Mouse (Mus musculus): ENCODE results near the gene Bank1. TPM values are rescaled to one million over a fixed set of nuclear protein-coding genes. Genes with fewer than 3 reads are reported as not detected.
"Not testable (repeated sequence)": the region's sequence is repeated elsewhere in the genome, so short reads cannot be mapped to it uniquely, and the experiment has no call there.

Gene Bank1
- total RNA-seq (2021): under 1 TPM; 0.13 to 0.22 TPM
- long read RNA-seq, experiment 1: 0 reads
- long read RNA-seq, experiment 2: 0 reads

DNA sequence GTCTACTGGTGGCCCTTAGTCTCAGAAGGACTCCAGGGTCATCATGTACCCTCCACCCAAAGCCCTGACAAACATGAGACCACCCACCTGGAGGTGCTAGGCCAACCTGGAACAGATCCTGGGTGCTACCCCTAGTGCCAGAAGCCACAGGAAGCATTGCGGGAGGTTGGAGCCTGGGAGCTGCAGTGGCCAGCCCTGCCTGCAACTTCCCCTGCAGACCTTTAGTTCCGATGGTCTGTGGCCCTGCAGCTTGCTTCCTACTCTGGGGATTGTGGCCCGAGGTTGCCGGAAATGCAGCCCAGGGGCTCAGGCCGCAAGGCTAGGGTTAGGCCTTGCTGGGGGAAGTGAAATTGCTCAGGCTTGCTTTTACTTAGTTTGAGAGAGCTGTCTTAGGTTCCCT is at the start of gene Bank1:
Bank1 (minus strand) TSS at position 284 of the 400 bp plus-strand sequence.
- intact Hi-C loops (cut with DNase I): no loop called here
- peak in 1 of 2 experiments; percentile 4 for DNase-seq

DNA sequence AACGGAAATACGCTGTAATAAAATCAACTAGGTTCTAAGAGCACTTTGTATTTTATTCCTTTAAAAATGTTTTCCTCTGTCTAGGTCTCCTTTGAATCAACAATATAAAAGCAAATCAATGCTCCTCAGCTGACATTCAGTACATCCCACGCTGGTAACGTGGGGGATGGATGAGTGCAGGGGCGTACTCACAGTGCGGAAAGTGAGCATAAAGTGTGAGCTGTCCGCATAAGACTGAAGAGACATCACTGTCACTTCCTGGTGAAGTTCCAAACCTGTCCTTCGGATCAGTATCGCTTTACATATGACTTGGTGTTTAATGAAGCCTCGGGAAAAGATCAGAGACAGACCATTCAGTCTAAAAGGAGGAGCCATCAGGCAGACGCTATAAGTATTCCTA is 44.0 kb upstream of the Bank1 start:
- DNase-seq: no peak
- intact Hi-C loops (cut with DNase I): no loop called here

GRCm38 (mm10) chr3:136369466-136369865 is 43.6 kb upstream of the Bank1 start:
- no peak for DNase-seq
- intact Hi-C loops (cut with DNase I): no loop called here

- no peak for DNase-seq
- intact Hi-C loops (cut with DNase I): no loop called here
Measured at GRCm38 (mm10) chr3:136368505-136368999, 42.7 kb upstream of the Bank1 start.

DNA sequence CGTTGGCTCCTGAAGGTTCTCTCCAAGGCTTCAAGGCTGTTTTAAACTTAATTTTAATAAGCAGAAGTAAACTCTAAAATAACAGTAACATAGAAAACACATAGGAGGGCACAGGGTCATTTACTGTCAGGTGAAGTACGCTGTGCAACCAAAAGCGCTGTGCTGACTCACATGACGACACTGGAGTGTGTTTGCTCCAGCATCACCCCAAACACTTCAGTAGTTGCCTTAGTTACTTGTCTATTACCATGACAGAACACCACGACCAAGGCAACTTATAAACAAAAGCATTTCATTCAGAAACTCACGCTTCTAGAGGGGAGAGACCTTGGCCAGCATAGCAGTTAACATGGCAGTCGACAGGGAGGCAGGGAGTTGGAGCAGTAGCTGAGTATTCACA is 23.8 kb upstream of the Bank1 start:
- no peak for DNase-seq
- intact Hi-C loops (cut with DNase I): no loop called here

DNA sequence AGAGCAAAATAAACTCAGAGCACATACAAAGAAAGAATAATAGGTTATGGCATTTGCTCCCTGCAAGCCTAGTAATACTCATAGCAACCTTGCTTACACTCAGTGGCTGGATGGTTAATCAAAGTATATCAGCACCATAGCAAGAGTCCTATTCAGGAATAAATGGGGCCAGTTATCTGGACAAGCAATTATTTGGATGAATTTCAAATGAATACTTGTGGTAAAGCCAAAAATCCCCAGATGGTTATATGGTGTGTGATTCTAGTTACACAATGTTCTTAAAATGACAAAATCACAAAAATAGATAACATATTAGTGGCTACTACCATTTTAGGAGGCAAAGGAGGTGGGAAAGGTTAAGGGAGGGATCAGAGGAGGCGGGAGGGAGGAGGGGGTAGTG is 22.7 kb upstream of the Bank1 start:
- DNase-seq: no peak
- intact Hi-C loops (cut with DNase I): no loop called here

- DNase-seq: no peak
- intact Hi-C loops (cut with DNase I): no loop called here
Measured at GRCm38 (mm10) chr3:136347277-136347676, 21.4 kb upstream of the Bank1 start.

- intact Hi-C loops (cut with DNase I): no loop called here
- no peak for DNase-seq
Measured at GRCm38 (mm10) chr3:136341911-136342310, 16.0 kb upstream of the Bank1 start.

- intact Hi-C loops (cut with DNase I): no loop called here
- DNase-seq: no peak
Measured at GRCm38 (mm10) chr3:136339896-136340295, 14.0 kb upstream of the Bank1 start.

DNA sequence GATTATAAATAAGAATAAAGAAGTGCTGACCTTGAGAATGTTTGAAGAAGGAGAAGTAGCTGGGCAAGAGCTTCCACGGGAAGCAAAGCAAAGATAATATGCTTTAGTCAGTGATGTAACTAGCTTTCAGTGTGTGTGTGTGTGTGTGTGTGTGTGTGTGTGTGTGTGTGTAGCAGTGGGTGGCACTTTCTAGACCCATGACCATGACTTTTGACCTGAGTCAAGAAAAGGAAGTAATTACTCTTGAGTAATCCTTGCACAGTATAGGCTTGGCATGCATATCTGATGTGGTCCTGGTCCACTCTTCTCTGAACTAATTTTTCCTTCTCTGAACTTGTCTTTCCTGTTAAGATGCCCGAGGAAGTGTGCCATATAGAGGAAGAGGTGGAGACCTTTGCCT is 5.3 kb upstream of the Bank1 start:
- DNase-seq: no peak
- intact Hi-C loops (cut with DNase I): no loop called here

DNA sequence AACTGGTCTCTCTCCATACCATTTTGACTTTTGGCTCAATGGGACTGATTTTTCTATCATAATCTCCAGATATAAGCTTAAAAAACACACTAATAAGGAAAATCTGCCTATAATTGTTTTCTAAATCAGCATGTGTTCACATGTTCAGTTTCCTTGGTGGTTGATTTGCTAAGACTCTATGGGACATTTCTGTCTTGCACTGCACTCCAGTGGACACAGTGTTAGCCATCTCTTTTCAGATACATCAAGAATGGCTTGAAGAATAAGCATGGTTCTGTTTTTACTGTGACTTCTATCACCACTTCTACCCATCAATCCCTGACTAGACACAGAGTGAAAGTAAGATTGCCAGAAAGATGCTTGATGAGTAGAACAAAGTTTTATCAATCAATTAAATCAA is 4.2 kb upstream of the Bank1 start:
- intact Hi-C loops (cut with DNase I): no loop called here
- no peak for DNase-seq

DNA sequence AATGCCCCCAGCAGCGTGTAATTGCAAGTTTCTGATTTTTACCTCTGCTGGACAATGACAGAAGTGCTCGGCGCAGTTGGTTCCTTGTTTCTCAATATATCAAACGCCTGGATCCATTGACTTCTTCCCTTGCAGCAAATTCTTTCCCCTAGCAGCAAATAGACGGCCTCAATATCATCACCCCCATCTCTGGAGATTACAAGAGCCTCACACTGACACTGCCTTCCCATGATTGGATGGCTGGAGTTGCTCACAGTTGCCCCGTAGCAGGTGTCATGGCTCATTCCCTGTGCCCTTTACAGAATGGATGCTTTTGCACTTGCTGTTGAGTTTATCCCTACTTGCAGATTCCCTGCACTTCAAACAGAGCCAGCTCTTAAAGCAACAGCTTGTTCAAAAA is 3.3 kb upstream of the Bank1 start:
- no peak for DNase-seq
- intact Hi-C loops (cut with DNase I): no loop called here

- DNase-seq; intact Hi-C loops (cut with DNase I): not testable (repeated sequence)
Measured at GRCm38 (mm10) chr3:136324716-136325115, 1.1 kb downstream of the Bank1 start.

- no peak for DNase-seq
- intact Hi-C loops (cut with DNase I): no loop called here
Measured at GRCm38 (mm10) chr3:136321936-136322335, 3.9 kb downstream of the Bank1 start.

DNA sequence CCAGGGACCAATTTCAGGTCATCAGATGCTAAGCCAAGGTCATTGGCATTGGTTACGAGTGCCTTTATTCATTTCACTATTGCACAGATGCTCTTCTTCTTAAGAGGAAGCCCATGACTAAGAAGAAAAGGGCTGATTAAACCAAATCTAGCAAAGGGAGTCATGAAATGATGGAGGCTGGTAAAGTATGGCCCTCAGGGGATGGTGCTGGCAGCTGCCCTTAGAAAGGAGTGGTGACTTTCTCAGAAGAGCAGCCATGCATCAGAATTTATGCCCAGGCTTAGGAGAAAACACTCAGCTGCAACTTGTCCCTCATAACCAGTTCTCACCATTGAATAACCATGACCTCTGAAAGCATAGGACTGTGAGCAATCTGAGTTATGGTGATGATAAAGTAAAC is 17.4 kb downstream of the Bank1 start:
- intact Hi-C loops (cut with DNase I): no loop called here
- DNase-seq: no peak

- no peak for DNase-seq
- intact Hi-C loops (cut with DNase I): no loop called here
Measured at GRCm38 (mm10) chr3:136306564-136307158, 19.2 kb downstream of the Bank1 start.

DNA sequence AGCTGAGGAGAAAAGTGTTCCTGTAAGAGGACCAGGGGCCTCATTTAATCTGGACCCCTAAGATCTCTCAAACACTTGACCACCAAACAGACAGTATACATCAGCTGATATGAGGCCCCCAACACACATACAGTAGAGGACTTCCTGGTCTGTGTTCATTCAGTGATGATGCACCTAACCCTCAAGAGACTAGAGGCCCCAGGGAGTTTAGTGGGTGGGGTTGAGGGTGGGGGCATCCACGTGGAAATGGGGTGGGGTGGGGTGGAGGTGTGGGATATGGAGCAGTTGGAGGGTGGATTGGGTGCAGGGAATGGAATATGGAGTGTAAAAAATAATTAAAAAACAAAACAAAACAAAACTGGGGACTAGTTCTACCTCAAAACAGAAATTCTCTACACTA is 23.3 kb downstream of the Bank1 start:
- intact Hi-C loops (cut with DNase I): no loop called here
- DNase-seq: no peak

GRCm38 (mm10) chr3:136300810-136301209 is 25.1 kb downstream of the Bank1 start:
- DNase-seq; intact Hi-C loops (cut with DNase I): not testable (repeated sequence)

DNA sequence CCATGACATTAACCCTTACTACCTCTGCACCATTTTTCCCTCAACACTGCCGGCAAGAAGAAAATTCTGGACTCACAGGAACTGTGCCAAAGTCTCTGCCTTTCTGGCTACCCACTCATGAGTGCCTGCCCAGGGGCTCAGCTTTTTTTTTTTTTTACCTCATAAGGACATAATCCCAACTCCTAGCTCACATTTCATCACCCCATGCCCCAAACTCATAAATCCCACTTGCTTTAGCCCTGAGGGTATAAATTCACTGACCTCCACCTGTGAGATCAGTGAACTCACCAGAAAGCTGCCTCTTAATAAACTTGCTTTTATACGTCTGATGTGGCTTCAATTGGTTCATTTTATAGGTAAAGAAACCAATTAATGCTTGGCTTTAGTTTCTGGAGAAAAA is 28.5 kb downstream of the Bank1 start:
- no peak for DNase-seq
- intact Hi-C loops (cut with DNase I): no loop called here

DNA sequence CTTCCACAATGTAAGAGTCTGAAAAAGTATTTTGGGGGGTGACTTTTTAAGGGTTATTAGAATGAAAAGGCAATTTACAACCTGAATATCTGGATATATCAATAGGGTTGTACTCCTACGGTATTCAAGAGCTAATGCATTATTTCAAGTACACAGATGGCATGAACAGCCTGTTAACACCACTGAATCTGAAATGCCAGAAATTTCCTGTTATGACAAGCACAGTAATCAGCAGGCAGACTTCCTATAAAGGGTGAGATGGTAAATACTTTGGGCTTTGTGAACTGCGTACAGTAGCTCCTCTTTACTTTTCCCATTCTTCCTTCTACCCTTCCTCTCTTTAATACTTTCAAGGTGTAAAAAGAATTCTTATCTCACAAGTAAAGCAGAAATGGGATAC is 30.6 kb downstream of the Bank1 start:
- DNase-seq: no peak
- intact Hi-C loops (cut with DNase I): no loop called here

DNA sequence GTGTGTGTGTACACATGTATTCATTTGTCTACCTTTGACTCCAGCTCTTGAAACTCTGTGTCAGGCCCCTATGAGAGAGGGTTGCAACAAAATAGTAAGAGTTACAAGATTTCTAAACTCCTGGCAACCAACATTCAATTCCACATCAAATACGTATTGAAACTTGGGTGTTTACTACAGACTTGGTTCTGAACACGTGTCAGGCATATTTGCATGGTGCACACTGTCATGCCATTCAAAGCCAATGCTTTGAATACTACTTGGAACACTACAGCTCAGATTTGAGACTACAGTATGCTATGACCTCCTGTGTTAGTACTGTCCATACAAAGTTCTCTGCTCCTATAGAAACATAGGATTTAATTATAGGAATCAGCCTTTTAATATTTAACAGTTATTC is 38.0 kb downstream of the Bank1 start:
- DNase-seq: no peak
- intact Hi-C loops (cut with DNase I): no loop called here

DNA sequence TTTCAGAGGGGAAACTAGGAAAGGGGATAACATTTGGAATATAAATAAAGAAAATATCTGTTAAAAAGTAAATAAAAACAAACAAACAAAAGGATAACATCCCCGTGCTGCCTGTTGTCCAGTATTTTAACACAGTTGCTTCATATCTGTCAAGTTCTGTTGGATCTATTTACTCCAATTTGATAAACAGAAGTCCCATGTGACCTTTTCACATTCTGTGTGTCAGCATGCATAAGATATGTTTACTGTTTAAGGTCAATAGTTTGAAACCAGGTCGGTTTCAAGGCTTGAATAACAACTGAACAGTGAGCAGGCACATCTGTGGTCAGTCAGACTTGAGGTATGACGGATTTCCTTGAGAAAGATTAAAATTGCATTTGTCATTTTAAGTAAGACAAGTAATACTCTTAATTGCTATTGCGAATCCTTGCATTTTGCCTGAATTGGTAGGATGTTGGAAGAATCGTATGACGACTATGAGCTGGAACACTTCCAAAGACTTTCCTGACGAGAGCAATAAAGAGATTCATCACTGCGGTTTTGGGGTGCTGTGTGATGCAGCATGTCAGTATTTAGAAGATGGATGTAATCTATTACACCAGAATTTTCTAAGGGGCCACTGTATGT is 60.8 kb downstream of the Bank1 start:
- no peak for DNase-seq
- intact Hi-C loops (cut with DNase I): no loop called here
